Mouse (Mus musculus) heart, adult 8-10 months (tissue): Measurements from ENCODE around the gene Faap100. TPM values are rescaled to one million over a fixed set of nuclear protein-coding genes. Genes with fewer than 3 reads are reported as not detected.

Source experiments
- DNase-seq: peaks from one replicate; pipeline ENCODE4 v3.0.0; 2022; ENCODE audit warnings: low spot score
- total RNA-seq, 4 experiments: library from RNA; stranded (reverse); gene quantifications; 2 replicates each; pipeline ENCODE4 v1.2.4; 2022

The Faap100 gene
- total RNA-seq, 4 experiments from 2014 or later, result 12.1 to 18.3 (median 13.6) TPM

DNA sequence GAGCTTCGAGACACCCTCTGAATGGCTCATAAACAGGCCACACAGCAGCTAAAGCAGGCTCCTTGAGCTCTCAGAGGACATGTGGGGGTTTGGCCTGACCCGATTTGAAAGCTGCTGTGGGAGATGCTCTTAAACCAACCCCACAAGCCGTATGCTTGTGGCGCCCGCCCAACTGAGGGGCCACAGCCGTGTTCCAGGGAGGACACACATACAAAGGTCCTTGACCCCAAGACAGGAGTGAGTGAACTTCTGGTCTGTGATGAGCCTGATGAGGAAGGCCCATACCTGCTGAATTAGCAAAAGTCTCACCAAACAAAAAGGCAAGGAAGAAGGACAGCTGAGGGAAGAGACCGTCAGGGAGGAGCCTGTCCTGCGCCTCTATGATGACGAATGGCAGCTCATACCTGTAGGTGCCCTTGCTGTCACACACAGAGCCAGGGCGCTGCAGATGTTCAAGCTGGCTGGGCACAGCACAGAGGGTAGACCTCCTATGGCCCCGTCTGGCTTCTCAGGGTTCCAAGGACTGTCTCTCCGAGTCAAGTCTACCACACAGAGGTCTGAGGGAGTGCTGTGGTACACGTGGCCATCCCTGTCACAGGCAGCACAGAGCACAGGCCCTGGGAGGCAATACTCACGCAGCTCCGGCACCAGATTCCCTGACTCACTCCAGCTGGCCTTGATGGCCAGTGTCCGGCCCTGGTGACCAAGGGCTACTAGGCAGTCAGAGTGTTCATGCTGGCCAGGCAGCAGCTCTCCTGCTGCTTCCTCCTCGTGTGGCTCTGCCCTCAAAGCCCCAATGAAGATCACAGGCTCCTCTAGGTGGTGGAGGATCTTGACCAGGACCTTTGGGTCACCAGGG lies 2.0 kb downstream of the Faap100 start:
- DNase-seq, result no peak

- no peak for DNase-seq
Observed at GRCm38 (mm10) chr11:120375324-120375723, 3.2 kb downstream of the Faap100 start.

- peak; percentile 72 for DNase-seq
Observed at GRCm38 (mm10) chr11:120373820-120374586, 4.6 kb downstream of the Faap100 start.

- no peak for DNase-seq
Observed at GRCm38 (mm10) chr11:120373025-120373424, 5.5 kb downstream of the Faap100 start.

DNA sequence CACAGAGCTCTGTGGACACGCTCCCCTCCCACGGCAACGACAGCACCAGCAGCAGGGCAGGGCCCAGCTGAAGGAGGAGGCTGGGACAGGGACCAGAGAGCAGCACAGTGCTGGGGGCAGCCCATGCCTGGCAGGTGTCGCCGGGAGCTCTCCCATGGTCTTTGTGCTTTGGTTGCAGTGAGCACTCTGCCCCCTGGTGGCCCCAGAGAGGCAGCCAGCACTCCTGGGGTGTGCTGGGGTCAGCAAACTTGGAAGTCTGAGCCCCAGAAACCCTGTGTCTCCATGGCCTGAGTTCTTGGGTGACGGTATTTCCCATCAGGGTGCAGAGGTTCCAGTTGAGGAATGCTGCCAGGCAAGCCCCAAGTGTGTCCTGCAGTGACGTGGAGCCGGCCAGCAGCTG lies 8.9 kb downstream of the Faap100 start:
- DNase-seq, result no peak

GRCm38 (mm10) chr11:120366443-120367027 lies 12.0 kb downstream of the Faap100 start:
- DNase-seq, result no peak

DNA sequence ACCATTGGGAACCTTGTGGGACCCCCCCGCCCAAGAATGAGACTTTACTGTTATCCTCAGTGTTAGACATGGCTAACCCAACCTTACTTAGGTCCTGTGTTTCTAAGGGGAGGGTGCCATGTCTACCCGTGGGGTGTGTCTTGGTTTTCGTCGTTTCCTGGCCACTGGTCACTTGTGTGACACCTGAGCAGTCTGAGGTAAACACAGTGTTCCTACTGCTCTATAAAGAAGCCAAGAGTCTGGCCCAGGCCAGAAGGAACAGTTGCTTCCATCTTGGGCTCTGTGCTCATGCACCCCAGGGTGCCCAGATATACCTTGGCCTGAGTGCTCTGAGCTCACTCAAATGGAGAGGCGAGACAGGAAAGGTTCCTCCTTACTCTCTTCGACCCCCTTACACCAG lies 15.7 kb downstream of the Faap100 start:
- no peak for DNase-seq

DNA sequence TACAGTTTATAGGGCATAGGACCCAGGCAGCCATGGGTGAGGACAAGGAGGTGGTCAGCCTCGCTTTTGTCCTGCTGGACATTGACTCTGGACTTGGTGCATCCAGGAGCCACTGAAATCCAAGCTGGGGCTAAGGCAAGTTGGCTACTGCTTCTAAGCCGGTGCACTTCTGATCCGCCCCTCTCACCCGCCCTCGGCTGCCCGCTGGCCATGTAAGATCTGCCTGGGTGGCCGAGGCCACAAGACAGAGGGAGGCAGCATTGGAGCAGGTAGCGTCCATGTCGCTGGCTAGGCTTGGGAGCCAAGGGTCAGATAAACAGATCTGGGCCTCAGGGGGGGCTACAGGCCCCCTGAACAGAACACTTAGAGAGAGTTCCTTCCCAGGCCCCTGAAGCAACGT lies 17.3 kb downstream of the Faap100 start, which contains the start of gene Fscn2:
Gene Fscn2 (plus strand): TSS at position 240 of the 400 bp plus-strand sequence.
- DNase-seq, result no peak

DNA sequence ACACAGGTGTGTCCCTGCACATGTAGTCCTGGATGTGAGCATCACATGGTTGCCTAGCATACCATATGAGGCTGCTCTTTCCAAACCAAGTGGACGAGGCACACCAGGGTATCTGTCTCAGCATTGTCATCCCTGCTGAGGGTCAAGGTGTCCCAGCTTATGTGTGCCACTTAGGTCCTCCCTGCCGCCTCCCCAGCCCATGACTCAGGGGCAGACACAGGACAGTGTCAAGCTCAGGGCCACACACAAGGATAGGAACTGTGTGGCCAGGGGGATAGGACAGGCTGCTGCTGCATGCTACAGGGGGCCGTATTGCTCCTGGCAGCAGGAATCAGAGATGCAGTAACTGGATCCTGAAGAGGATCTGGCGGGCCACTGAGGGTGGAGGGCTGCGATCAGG lies 17.8 kb downstream of the Faap100 start:
- no peak for DNase-seq

- peak; percentile 60 for DNase-seq
Observed at GRCm38 (mm10) chr11:120360062-120360461, 18.5 kb downstream of the Faap100 start.

DNA sequence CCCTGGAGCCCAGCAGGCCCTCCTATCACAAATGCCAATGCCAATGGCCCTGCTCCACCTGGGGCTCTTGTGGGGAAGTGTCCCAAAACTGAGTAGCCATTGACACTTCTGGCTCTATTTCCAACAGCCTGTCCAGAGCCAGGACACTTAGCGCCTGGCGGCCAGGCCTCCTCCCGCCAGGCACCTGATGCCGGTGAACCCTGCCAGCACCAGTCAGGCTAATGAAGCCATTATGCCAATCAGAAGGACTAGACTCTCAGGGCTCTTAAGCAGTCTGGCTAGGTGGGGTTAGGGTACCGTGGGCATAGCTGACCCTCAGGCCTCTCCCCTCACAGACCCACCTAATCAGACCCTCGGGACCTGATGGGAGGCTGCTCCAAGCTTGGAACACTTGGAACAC lies 19.2 kb downstream of the Faap100 start:
- DNase-seq, result no peak

DNA sequence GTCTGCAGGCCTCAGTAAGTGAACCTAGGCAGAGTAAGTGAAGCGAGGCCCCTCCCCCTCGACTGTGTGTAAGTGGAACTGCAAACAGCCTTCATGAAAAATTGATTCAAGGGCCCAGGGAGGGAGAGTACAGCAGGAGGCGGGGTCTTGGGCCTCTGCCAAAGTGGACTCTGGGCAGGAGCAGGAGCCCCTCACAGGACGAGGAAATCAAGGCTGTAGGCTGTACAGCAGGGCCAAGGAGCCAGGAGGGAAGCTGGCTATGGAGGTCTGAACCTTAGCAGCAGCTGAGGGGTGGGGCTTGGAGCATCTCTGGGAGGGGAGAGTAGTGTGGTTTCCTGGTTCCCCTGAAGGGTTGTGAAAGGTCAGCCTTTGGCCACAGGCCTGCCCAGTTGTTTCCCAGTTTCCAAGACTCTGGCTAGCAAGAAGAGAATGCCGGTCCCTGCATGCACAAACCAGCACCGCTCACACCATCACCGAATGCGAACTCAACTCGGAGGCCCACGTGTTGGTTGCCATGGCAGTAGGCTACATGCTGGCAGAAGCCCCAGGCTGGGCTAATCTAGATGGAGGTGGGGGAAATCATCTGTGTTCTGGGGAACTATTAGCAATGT lies 20.7 kb downstream of the Faap100 start:
- DNase-seq, result peak; percentile 57

GRCm38 (mm10) chr11:120356900-120357299 lies 21.7 kb downstream of the Faap100 start:
- no peak for DNase-seq

DNA sequence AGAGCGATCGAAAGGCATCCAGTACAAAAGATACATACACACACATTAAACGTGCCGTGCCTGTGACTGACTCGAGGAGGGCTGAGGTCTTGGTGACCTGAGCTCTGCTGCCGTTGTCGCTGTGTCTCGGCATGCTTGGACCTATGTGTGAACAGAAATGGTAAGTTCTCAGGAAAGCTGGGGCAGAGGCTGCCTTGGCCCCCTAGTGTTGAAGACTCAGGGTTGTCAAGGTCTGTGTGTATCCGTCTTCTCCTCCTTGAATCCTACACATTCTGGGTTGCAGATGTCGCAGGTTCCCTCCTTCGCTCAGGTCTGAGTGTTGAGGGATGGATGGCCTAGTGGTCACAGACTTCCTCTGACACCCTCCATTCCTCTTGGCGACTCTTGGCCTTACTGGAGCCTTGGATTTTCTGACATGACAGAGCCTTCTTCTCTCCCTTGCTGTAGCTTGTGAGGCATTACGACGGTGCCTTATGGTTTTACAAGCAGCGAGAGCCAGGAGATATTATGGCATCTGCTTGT lies 22.2 kb downstream of the Faap100 start:
- DNase-seq, result no peak

GRCm38 (mm10) chr11:120355277-120356039 lies 23.1 kb downstream of the Faap100 start:
- DNase-seq, result no peak

GRCm38 (mm10) chr11:120354304-120355276 lies 24.0 kb downstream of the Faap100 start:
- no peak for DNase-seq

GRCm38 (mm10) chr11:120353500-120354303 lies 24.9 kb downstream of the Faap100 start:
- DNase-seq, result peak; percentile 91

- DNase-seq, result no peak
Observed at GRCm38 (mm10) chr11:120352571-120353290, 25.8 kb downstream of the Faap100 start.
